Mouse (Mus musculus) cerebellum, adult (tissue): Measurements from ENCODE around the gene Pi4kb.

Experiments
- ATAC-seq: cut with Nextera tagmentation; 2 replicates; pipeline ENCODE4 v1.9.2; 2017; ENCODE audit warnings: mild to moderate bottlenecking, moderate library complexity, mixed read lengths; ENCODE audit not compliant: insufficient number of reproducible peaks, low FRiP score, low TSS enrichment

Gene Pi4kb

DNA sequence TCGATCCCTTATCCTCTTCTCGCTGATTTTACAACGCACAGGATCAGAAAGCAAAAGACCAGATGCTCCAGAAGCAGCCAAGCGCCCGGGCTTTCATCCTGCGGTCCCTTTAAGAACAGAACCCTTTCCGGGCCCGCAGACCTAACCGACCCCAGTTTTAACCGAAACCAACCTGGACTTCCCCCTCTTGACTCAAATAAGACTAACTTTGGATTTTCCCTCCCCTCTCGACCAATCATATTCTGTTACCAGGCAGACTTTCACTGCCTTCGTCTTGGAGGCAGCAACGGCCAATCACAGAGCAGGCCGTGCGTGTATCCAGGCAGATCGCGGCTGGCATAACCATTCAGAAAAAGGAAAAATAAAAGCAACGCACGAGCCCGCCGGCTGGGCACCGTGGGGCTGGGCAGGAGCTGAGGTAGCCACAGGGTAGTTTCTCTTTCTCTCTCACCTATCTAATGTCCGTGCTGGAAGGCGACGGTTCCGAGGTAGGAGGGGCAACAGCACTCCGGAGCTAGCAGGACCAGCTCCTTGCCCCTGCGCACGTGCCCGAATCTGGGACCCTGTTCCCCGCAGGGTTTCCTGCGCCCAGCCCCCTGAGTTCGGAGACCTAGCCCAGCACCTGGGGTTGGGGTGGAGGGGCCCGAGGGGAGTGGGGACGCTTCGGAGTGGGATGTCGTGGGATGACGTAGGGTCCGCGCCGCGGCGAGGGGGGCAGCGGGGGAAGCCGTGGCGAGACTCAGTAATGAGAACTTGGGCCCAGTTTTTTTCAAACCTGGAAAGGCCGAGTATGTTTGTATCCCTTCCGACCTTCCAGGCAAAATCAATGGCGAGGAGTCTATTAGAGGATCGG is 20.5 kb upstream of the Pi4kb start, which contains the start of gene Rfx5:
Gene Rfx5, plus strand, starts transcription at position 312 of the 853 bp plus-strand sequence.
- peak; percentile 94 for ATAC-seq

DNA sequence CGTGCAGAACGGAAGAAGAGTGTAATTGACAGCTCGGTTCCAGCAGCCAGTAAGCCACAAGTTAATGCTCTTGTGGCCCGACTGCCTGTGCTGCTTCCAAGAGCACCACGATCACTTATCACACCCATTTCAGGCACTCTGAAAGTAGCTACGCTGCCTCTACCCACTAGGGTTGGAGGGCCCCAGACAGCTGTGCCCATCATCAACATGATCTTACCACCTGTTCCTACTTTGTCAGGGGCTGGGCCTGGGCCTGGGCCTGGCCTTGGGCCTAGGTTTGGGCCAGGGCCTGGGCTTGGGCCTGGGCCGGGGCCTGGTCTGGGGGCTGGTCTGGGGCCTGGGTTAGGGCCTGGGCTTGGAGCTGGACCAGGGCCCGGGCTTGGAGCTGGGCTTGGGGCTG is 16.2 kb upstream of the Pi4kb start:
- ATAC-seq, result no peak

DNA sequence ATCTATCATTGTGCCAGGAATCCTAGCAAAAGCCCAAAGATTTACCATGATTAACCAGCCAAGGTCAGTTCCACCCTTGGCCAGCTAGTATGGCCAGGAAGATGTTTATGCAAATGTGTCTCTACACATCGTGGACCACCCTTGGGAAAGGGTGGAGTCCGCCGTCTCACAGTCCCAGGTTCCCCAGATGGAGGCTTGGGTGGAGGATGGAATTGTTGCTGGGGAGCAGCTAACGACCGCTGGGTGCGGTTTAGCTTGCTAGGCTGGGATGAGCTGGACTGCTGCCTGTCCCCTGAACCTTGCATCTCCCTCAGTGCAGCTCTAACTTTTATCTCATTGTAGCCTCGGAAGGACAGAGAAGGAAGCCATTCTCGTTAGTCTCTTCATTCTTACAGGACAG is 14.7 kb upstream of the Pi4kb start:
- no peak for ATAC-seq

DNA sequence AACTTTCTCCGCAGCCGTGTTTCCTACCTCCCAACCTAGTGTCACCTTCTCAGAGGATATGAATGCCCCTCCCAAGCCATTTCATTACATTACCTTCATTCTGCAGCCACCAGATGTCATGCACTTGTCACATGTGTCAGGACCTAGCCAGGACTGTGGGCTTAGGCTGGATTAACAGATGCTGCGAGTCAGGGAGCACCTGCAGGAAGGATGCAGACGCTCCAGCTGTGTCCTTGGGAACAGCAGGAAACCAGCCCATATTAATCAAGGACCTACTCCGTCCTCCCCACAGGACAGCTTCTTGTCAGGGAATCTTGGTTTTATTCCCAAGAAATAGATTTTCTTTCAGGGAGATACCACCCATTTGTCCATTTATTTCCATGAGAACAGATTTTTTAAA is 14.2 kb upstream of the Pi4kb start:
- no peak for ATAC-seq

DNA sequence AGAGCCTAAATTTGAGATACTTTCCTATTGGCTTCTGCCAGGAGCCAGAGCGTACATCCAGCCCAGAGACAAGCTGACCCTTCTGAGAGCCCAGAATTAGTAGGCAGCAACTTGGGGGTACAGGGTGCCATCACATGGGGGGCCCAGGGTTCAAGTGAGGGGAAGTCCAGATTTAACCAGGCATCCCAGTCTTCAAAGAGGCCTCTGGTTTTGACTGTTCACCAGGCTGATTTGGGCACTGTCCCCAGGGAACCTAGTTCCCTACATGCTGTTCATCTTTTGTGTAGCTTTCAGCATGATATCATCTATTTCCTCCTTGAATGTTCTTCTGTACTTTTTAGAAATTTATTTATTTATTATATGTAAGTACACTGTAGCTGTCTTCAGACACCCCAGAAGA is 9.5 kb upstream of the Pi4kb start:
- no peak for ATAC-seq

DNA sequence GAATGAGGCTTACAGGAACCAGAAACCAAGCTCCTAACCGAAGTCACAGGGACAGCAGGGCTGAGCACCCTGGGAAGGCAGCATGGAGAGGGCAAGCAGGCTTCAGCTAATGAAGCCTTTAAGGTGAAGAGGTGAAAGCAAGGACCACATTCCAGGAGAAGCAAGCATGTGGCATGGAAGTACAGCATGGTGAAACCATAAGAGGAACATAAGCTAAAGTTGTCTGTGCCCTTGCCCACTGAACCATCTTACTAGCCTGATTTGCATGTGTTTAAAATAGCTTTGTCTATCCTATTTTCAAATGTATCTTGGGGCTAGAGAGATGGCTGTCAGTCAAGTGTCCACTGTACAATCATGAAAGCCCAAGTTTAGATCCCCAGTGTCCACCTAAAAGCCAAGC is 8.7 kb upstream of the Pi4kb start:
- ATAC-seq, result no peak

DNA sequence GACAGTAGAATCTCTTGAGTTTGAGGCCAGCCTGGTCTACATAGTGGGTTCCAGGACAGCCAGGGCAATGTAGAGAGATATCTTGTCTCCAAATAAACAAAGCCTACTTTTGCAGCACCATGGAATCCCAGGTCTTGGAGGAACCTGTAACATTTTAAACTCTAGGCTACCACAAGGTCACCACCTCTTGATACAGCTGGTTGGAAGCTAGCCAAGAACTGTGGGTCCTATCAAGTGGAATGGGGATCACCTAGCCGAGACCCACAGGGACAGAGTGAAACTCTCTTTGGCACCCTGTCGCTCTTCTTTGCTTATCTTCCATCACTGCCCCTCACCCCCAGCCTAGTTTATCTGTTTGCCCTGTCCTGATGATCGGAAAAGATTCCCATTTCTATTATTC is 2.0 kb upstream of the Pi4kb start:
- no peak for ATAC-seq

DNA sequence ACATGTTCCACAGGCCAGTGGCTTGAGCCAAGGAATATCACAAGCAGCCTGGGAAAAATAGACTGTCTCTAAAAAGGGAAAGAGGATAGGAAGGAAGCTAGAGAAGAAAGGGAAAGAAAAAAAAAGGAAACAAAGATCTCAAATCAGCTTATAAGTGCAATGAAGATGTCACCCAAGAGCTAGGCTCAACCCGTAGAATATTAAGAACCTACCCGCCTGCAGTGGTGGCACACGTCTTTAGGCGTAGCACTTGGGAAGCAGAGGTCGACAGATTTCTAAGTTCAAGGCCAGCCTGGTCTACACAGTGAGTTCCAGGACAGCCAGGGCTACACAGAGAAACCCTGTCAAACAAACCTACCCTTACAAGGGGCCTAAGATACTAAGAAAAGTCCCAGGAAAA is 911 bp upstream of the Pi4kb start:
- no peak for ATAC-seq

DNA sequence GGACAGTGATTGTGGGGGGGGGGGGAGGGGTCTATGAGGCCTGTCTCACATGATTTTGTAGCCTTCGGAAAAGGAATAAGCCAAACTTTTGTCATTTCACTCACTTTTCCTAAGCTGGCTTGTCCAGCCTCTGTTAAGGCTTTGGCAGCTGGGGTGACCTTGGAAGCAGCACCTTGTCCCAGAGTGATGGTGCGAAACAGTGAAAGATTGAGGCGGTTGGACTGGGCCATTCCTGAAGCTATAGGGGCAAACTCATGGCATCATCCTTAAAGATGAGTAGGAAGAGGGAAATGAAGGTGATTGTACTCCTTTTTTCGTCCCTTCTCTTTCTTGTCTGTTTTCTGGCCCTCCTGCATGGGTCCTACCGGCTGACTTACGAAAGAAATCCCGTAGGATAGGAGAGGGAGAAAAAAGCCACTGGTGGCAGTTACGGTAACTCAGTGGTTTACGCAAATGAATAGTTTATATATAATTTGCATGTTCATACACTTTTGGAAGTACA is 454 bp upstream of the Pi4kb start:
- 0 out of 2 replicates have a peak, but pooled peaks have one; percentile 8 for ATAC-seq

DNA sequence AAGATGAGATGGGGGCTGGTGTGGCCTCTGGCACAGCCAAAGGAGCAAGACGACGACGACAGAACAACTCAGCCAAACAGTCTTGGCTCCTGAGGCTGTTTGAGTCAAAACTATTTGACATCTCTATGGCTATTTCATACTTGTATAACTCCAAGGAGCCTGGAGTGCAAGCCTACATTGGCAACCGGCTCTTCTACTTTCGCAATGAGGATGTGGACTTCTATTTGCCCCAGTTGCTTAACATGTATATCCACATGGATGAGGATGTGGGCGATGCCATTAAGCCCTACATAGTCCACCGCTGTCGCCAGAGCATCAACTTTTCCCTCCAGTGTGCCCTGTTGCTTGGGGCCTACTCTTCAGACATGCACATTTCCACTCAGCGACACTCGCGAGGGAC is 9.8 kb downstream of the Pi4kb start:
- ATAC-seq, result no peak

DNA sequence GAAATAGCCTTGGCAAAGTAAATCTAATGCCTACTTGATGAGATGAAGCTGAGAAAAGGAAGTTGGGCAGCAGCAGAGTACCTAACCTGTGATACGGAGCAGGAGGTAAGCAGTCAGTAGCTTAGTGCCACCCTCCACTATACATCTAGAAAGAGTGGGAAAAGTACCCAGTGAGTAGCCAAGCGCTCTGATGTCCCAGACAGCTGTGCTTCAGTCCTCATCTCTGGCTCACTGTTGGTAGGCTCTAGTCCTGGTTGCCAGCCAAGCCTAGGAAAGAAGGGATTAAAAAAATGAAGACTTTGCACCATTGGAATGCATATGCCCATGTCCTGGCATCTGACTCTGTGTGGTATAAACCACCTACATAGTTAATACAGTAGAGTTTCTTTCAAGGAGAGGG is 11.0 kb downstream of the Pi4kb start:
- no peak for ATAC-seq

DNA sequence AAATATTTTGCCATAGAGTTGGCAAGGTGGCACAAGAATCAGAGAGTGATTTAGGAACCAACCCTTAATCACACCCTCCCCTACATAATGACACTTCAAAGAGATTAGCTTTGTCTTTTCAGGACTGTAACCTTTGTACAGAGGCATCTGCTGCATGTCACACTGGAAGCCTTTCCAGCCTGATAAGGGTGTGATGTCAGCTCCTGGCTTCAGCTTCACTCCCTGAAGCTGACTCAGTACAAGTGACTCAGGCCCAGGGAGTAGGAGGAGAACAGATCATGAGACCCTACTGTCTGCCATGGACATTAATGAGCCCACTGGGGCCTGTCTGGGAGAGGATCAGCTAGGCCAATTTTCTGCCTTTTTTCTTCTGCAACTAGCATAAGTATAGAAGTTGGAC is 13.0 kb downstream of the Pi4kb start:
- ATAC-seq, result no peak

DNA sequence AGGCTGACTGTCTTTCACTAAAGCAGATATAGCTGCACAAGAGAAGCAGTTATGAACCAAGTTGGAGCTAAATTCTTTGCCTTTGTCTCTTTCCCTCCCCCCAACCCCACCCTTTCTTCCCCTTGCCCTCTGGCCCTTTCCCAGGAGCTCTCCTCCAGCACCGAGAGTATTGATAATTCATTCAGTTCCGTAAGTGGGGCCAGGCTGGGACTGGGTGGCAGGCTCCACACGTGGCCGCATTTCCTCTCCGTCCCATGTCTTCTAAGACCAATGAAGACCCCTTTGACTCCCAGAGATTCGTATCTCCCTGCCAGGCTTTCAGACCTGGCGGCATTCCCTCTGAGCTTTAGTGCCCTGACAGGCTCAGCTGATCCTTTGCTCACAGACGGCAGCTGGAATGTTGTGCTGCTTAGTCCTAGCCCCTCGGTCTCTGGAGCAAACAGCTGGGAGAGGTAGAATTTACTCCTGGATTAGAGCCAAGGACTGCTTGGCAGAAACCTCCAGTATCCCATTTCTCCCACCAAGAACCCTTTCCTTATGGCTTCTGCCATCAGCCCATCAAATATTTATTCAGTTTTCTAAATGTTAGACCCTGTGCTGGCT is 14.7 kb downstream of the Pi4kb start:
- ATAC-seq, result no peak

DNA sequence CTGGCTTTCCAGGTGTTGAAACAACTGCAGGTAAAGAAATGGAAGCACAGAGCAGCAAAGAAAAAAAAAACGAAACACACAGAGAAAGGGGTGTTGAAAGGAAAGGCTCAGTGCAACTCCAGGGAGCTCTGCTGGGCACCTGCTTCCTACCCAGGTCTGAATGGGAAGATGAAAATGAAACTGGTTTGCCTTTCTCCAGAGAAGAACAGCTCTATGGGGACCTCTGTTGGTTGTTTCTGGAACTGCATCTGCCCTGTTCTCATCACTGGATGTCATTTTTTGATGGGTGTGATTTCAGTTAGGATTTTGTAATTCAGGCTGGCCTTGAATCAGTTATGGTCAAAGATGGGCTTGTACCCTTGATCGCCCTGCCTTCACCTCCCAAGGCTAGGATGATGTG is 22.4 kb downstream of the Pi4kb start:
- peak; percentile 49 for ATAC-seq

DNA sequence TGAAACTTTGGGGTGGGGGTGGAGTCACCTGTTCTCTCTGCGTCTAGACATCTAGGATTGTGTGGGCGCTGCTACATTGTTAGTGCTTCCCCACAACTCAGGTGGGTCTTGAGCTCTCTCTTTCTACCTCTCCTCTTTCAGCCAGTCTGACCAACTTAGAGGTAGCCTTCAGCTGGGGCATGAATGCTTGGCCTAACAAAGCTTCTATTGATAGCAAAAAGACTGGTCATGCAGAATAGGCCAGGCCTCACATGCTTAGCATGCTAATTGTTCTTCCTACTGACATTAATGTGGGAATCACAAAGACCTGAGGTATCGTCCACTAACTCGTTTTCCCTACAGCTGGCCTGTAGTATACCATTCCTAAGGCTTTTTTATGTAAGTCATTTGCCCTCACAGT is 28.0 kb downstream of the Pi4kb start:
- ATAC-seq, result no peak

DNA sequence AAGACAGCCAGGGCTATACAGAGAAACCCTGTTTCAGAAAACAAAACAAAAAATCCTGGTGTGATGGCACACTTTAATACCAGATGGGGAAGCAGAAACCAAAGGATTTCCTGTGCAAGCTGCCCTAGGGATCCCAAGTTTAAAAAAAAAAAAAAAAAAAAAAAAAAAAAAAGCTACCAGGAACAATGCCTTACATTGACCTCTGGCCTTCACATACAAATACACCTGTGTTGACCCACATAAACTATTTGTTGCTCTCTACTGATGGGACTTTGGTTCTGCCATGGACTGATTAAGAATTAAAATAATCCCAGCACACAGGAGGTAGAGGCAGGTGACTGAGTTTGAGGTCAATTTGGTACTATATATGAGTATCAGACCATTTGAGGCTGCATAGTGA is 28.7 kb downstream of the Pi4kb start:
- ATAC-seq, result no peak

DNA sequence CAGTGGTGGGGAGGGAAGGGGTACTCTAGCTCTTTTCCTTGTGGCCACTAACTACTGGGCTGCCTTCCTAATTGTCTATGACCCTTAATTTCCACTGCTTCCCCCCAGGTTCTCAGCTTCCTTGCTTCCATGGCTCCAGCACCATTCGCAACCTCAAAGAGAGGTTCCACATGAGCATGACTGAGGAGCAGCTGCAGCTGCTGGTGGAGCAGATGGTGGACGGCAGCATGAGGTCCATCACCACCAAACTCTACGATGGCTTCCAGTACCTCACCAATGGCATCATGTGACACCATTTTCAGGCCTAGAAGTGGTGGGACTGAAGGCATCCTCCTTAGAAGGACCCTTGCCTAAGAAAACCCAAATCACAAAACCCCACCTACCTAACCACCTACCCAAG is 31.1 kb downstream of the Pi4kb start:
- ATAC-seq, result no peak

DNA sequence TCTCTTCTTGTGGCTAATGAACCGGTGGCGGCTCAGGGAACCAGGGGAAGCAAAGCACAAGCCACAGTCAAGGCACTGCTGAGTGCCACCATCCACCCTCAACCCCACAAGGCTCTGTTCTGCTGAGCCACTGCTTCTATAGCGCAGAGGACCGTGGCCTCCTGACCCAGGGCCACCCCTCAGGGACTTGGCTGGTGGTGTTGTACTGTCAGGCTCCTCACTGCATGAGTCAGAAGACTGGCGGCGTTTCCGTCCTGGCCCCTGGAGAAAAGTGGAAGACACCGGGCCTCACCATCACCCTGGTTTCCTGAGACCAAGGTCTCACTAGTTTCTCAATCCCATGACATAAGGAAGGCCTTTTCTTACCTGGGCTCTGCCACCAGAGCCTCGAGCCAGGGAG is 33.2 kb downstream of the Pi4kb start:
- no peak for ATAC-seq

DNA sequence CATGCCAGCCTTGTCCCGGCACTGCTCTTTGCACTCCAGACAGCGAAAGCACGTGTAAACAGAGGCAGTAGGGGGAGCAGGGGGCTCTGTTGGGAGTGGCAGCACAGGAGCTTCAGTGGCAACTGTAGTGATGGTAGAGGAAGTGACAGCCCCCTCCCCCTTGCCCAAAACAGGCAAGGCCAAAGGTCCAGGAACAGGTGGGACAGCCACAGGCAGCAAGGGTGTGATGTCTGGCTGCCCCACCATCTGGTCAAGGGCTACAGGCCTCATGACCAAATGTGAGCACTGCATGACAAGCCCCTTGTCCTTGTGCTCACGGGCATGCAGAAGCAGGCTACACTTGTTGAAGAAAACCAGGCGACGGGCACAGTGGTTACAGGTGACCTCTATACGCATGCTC is 35.9 kb downstream of the Pi4kb start:
- ATAC-seq, result no peak

DNA sequence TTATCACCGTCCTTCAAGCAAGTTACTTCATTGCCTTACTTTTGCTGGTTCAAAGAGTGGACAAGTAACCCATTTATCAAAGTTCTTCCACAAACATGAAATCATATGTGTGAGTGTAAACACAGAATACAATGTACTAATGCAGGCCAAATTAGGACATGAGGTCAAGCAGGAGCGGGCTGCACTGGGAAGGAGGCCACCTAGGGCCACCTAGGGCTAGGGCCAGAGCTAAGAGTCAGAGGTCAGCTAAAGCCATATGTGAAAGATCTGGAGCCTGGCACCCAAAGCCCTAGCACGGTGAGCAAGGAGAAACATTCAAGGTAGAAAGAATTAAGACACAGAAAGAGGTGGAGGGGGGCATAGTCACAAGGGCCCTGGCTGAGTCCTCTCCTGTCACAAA is 38.5 kb downstream of the Pi4kb start:
- no peak for ATAC-seq

DNA sequence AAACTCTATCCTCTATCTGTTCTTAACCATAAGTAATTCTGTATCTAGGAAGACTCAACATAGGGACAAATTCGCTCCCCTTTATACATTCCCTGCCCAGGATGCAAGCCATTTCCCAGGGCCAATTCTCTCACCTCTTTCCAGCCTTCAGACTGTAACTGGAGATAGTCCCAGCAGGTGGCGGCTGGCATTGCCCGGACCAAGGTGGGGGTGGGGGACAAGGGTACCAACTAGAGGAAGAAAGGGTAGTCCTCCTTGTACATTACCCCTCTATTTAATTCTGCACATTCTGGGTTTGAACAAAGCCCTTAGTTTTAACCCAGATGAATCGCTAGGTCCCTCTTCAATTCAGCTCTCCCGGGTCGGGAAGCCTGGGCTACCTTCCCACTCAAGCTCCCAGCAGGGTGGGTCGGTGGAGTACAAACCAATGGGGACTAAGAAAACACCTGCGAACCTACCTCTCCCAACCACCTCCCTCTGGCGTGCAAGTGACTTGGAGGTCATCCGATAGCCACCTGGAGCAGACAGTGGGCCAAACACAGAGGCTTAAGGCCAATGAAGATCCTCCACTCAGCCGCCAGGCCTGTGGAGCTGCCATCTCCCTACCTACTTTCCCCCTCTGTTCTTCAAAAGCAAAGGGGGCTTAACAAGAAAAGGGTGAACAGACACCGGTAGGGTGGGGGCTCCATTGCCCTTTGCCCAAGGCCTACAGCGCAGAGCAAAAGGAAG is 39.3 kb downstream of the Pi4kb start:
- no peak for ATAC-seq
